8 mouse cellular contexts compared by ENCODE assay signal in genomic region chr7:126760956-126761355, GRCm38 (mm10). TPM values are rescaled to one million over a fixed set of nuclear protein-coding genes. Genes with fewer than 3 reads are reported as not detected.
DNase-seq lines count a peak whose midpoint lies in the region; ATAC-seq and TF ChIP-seq lines count a peak whose summit lies in the region.

No protein-coding gene starts in this region.

- peak overlapping the region; percentile 98 for H3K27ac ChIP-seq in lung, embryonic 16.5 days (ENCODE audit: low read length)
- peak overlapping the region; percentile 96 for H3K27ac ChIP-seq in forebrain, embryonic 10.5 days
- H3K27ac ChIP-seq in intestine, postnatal 0 days (ENCODE audit: low read depth, low read length), result peak overlapping the region; percentile 95
- peak overlapping the region; percentile 91 for H3K27ac ChIP-seq in olfactory bulb, adult 2 months (ENCODE audit: insufficient read depth, low read depth, low read length)

- peaks cover 24% of the 10 kb centered on the region for H3K4me1 ChIP-seq in lung, embryonic 16.5 days (replicated peaks; ENCODE audit: control insufficient read depth, insufficient read depth, low read length)
- peaks cover 19% of the 10 kb centered on the region for H3K4me1 ChIP-seq in lung, adult 2 months (ENCODE audit: control insufficient read depth, insufficient read depth, low read length)
- H3K4me1 ChIP-seq in forebrain, embryonic 10.5 days, result peaks cover 41% of the 10 kb centered on the region
- H3K4me1 ChIP-seq in intestine, postnatal 0 days (replicated peaks; ENCODE audit: control insufficient read depth, insufficient read depth, low read length), result peaks cover 14% of the 10 kb centered on the region; the same call in 1 of the 2 replicates
- peaks cover 52% of the 10 kb centered on the region for H3K4me1 ChIP-seq in olfactory bulb, adult 2 months (ENCODE audit: control insufficient read depth, insufficient read depth, low read length)

- TF ChIP-seq POLR2A in lung, adult 2 months (IDR thresholded peaks at IDR 0.05; ENCODE audit: borderline replicate concordance, extremely low read depth, low read depth, low read length), result no peak
- TF ChIP-seq POLR2A in olfactory bulb, adult 2 months (IDR thresholded peaks at IDR 0.05; ENCODE audit: insufficient read depth, low read depth, low read length), result no peak

- no peaks in the 10 kb centered on the region for H3K9me3 ChIP-seq in lung, embryonic 16.5 days (ENCODE audit: control insufficient read depth, low read length)
- H3K9me3 ChIP-seq in forebrain, embryonic 10.5 days, result no peaks in the 10 kb centered on the region
- H3K9me3 ChIP-seq in intestine, postnatal 0 days (ENCODE audit: control insufficient read depth), result no peaks in the 10 kb centered on the region

- peak overlapping the region; percentile 86 for H3K4me3 ChIP-seq in lung, embryonic 16.5 days (ENCODE audit: low read length)
- H3K4me3 ChIP-seq in lung, adult 2 months (replicated peaks; ENCODE audit: extremely low read depth, low read depth, low read length), result no peak overlapping the region
- peak overlapping the region; percentile 91; the same call in 1 of the 2 replicates for H3K4me3 ChIP-seq in forebrain, embryonic 10.5 days
- H3K4me3 ChIP-seq in intestine, postnatal 0 days (ENCODE audit: low read depth, low read length), result peak overlapping the region; percentile 88
- H3K4me3 ChIP-seq in olfactory bulb, adult 2 months (ENCODE audit: insufficient read depth, low read depth, low read length), result no peak overlapping the region

- no peak for TF ChIP-seq CTCF in lung, adult 2 months (IDR thresholded peaks at IDR 0.05; ENCODE audit: insufficient read depth, low read length)
- TF ChIP-seq CTCF in intestine, postnatal 0 days (IDR thresholded peaks at IDR 0.05; ENCODE audit: low read depth), result no peak
- no peak for TF ChIP-seq CTCF in olfactory bulb, adult 2 months (IDR thresholded peaks at IDR 0.05; ENCODE audit: insufficient read depth, low read depth, low read length)

- H3K36me3 ChIP-seq in lung, embryonic 16.5 days (ENCODE audit: control insufficient read depth, insufficient read depth, low read length), result peaks cover 23% of the 10 kb centered on the region
- H3K36me3 ChIP-seq in forebrain, embryonic 10.5 days (replicated peaks), result peaks cover 52% of the 10 kb centered on the region
- peaks cover 41% of the 10 kb centered on the region for H3K36me3 ChIP-seq in intestine, postnatal 0 days (ENCODE audit: control insufficient read depth, insufficient read depth)

- peak overlapping the region; percentile 93 for H3K9ac ChIP-seq in lung, embryonic 16.5 days (ENCODE audit: low read length)
- H3K9ac ChIP-seq in intestine, postnatal 0 days (ENCODE audit: low read depth, low read length), result no peak overlapping the region

- no peaks in the 10 kb centered on the region for H3K27me3 ChIP-seq in lung, embryonic 16.5 days (ENCODE audit: control insufficient read depth, insufficient read depth, low read depth, low read length)
- no peaks in the 10 kb centered on the region for H3K27me3 ChIP-seq in forebrain, embryonic 10.5 days (ENCODE audit: poor library complexity, severe bottlenecking)
- no peaks in the 10 kb centered on the region for H3K27me3 ChIP-seq in intestine, postnatal 0 days (replicated peaks; ENCODE audit: control insufficient read depth, insufficient read depth, low read length)

- ATAC-seq in lung, embryonic 16.5 days (ENCODE audit: low read depth), result no peak
- ATAC-seq in intestine, postnatal 0 days, result no peak
- no peak for ATAC-seq in inflammation-experienced regulatory T-cells, adult 6 months

- peak overlapping the region; percentile 80 for H3K4me2 ChIP-seq in lung, embryonic 16.5 days (ENCODE audit: low read depth, low read length)
- H3K4me2 ChIP-seq in intestine, postnatal 0 days (replicated peaks; ENCODE audit: low read depth), result peak overlapping the region; percentile 88

- 42% methylated on average over 4 of the region's 4 CpGs for WGBS in lung, embryonic 16.5 days
- 21% methylated on average over 4 of the region's 4 CpGs for WGBS in lung, adult 2 months
- WGBS in forebrain, embryonic 10.5 days, result 78% methylated on average over 4 of the region's 4 CpGs
- WGBS in intestine, postnatal 0 days, result 25% methylated on average over 4 of the region's 4 CpGs
- 24% methylated on average over 4 of the region's 4 CpGs for WGBS in olfactory bulb, adult 2 months

- DNase-seq in lung, adult 2 months, result no peak
- DNase-seq in forebrain, embryonic 10.5 days (ENCODE audit: extremely low spot score, low spot score), result no peak
- DNase-seq in kidney, postnatal 25 days, result no peak
- no peak for DNase-seq in kidney, adult 11 months

RNA-seq across cellular contexts. Expression of gene Mapk3, which starts 1.6 kb away (rescaled TPM):
- 138 and 139 TPM in 2 replicates for polyA plus RNA-seq in lung, embryonic 16.5 days (2015; fragmentation: Nextera tagmentation; extraction: Ambion mirVana)
- 500 and 548 TPM in 2 replicates for polyA plus RNA-seq in lung, adult 2 months (2012; rRNA removed)
- 54.4 and 55.7 TPM in 2 replicates for polyA plus RNA-seq in forebrain, embryonic 10.5 days (2016; fragmentation: Nextera tagmentation; extraction: Ambion mirVana)
- polyA plus RNA-seq in intestine, postnatal 0 days (2015; fragmentation: Nextera tagmentation; extraction: Ambion mirVana), result 131 and 142 TPM in 2 replicates
- 208 and 343 TPM in 2 replicates for polyA plus RNA-seq in olfactory bulb, adult 2 months (2012; ENCODE audit: insufficient read depth, insufficient read length, low replicate concordance, missing spikeins)
- polyA plus RNA-seq in inflammation-experienced regulatory T-cells, adult 6 months (2017; shearing (Covaris generic)), result 10 to 100 TPM; 15.9 to 20.8 (median 17.2) TPM

RNA-seq across cellular contexts. Expression of gene Gdpd3, which starts 5.2 kb away (rescaled TPM):
- polyA plus RNA-seq in lung, embryonic 16.5 days (2015; fragmentation: Nextera tagmentation; extraction: Ambion mirVana), result 2.9 and 4.2 TPM in 2 replicates
- polyA plus RNA-seq in lung, adult 2 months (2012; rRNA removed), result 18.4 and 35.7 TPM in 2 replicates
- polyA plus RNA-seq in forebrain, embryonic 10.5 days (2016; fragmentation: Nextera tagmentation; extraction: Ambion mirVana), result 0.77 and 0.98 TPM in 2 replicates
- polyA plus RNA-seq in intestine, postnatal 0 days (2015; fragmentation: Nextera tagmentation; extraction: Ambion mirVana), result 13.9 and 14.6 TPM in 2 replicates
- not detected in 2 replicates for polyA plus RNA-seq in olfactory bulb, adult 2 months (2012; ENCODE audit: insufficient read depth, insufficient read length, low replicate concordance, missing spikeins)
- 100 to 1,000 TPM in 2 of 3 experiments, 10 to 100 TPM in 1; 97.0 to 604 (median 276) TPM for polyA plus RNA-seq in inflammation-experienced regulatory T-cells, adult 6 months (2017; shearing (Covaris generic))

RNA-seq across cellular contexts. Expression of gene Ypel3, which starts 15.8 kb away (rescaled TPM):
- polyA plus RNA-seq in lung, embryonic 16.5 days (2015; fragmentation: Nextera tagmentation; extraction: Ambion mirVana), result 111 and 123 TPM in 2 replicates
- polyA plus RNA-seq in lung, adult 2 months (2012; rRNA removed), result 390 and 597 TPM in 2 replicates
- polyA plus RNA-seq in forebrain, embryonic 10.5 days (2016; fragmentation: Nextera tagmentation; extraction: Ambion mirVana), result 28.9 and 35.0 TPM in 2 replicates
- polyA plus RNA-seq in intestine, postnatal 0 days (2015; fragmentation: Nextera tagmentation; extraction: Ambion mirVana), result 63.1 and 64.6 TPM in 2 replicates
- not detected in 2 replicates for polyA plus RNA-seq in olfactory bulb, adult 2 months (2012; ENCODE audit: insufficient read depth, insufficient read length, low replicate concordance, missing spikeins)
- 100 to 1,000 TPM in 1 of 3 experiments, 10 to 100 TPM in 2; 51.9 to 107 (median 70.2) TPM for polyA plus RNA-seq in inflammation-experienced regulatory T-cells, adult 6 months (2017; shearing (Covaris generic))

RNA-seq across cellular contexts. Expression of gene Tbx6, which starts 20.3 kb away (rescaled TPM):
- 0.25 and 0.68 TPM in 2 replicates for polyA plus RNA-seq in lung, embryonic 16.5 days (2015; fragmentation: Nextera tagmentation; extraction: Ambion mirVana)
- 8.7 and 9.5 TPM in 2 replicates for polyA plus RNA-seq in lung, adult 2 months (2012; rRNA removed)
- 0.32 and 0.61 TPM in 2 replicates for polyA plus RNA-seq in forebrain, embryonic 10.5 days (2016; fragmentation: Nextera tagmentation; extraction: Ambion mirVana)
- 0.17 TPM in 2 replicates for polyA plus RNA-seq in intestine, postnatal 0 days (2015; fragmentation: Nextera tagmentation; extraction: Ambion mirVana)
- not detected in 2 replicates for polyA plus RNA-seq in olfactory bulb, adult 2 months (2012; ENCODE audit: insufficient read depth, insufficient read length, low replicate concordance, missing spikeins)
- 1 to 10 TPM; 2.1 to 3.9 (median 3.7) TPM for polyA plus RNA-seq in inflammation-experienced regulatory T-cells, adult 6 months (2017; shearing (Covaris generic))

RNA-seq across cellular contexts. Expression of gene Ppp4c, which starts 31.3 kb away (rescaled TPM):
- polyA plus RNA-seq in lung, embryonic 16.5 days (2015; fragmentation: Nextera tagmentation; extraction: Ambion mirVana), result 232 and 243 TPM in 2 replicates
- polyA plus RNA-seq in lung, adult 2 months (2012; rRNA removed), result 135 and 156 TPM in 2 replicates
- polyA plus RNA-seq in forebrain, embryonic 10.5 days (2016; fragmentation: Nextera tagmentation; extraction: Ambion mirVana), result 413 and 423 TPM in 2 replicates
- 134 and 135 TPM in 2 replicates for polyA plus RNA-seq in intestine, postnatal 0 days (2015; fragmentation: Nextera tagmentation; extraction: Ambion mirVana)
- not detected in 2 replicates for polyA plus RNA-seq in olfactory bulb, adult 2 months (2012; ENCODE audit: insufficient read depth, insufficient read length, low replicate concordance, missing spikeins)
- 100 to 1,000 TPM; 118 to 168 (median 129) TPM for polyA plus RNA-seq in inflammation-experienced regulatory T-cells, adult 6 months (2017; shearing (Covaris generic))

Comparison
In these comparisons a context has a peak if more than half of its experiments do, and no peak if none do; other contexts are left out.
1. H3K4me3 ChIP-seq: peak in lung, embryonic 16.5 days (single experiment), forebrain, embryonic 10.5 days (single experiment) and intestine, postnatal 0 days (single experiment); none in lung, adult 2 months (single experiment) and olfactory bulb, adult 2 months (single experiment).
2. RNA of gene Ypel3, which starts 15.8 kb away (polyA plus RNA-seq): 390 to 597 TPM in lung, adult 2 months, 111 to 123 TPM in lung, embryonic 16.5 days, 51.9 to 107 TPM in inflammation-experienced regulatory T-cells, adult 6 months, 63.1 to 64.6 TPM in intestine, postnatal 0 days and 28.9 to 35.0 TPM in forebrain, embryonic 10.5 days; not detected in olfactory bulb, adult 2 months; every median in the first group is over 10 times any median in the second.
3. Peak in every context shown above with its lines, with median percentiles within 50 percentile points of each other: H3K27ac ChIP-seq.